Mouse (Mus musculus) neural tube, embryonic 12.5 days (tissue): ENCODE measurements at regions not wholly inside any gene's neighbourhood (a gene's known extent, or its start where the extent isn't known, plus 50 kb on each side); places are given as distances from the start of the nearest gene placed in this dataset.

Source experiments
- ATAC-seq: fragments of 200-750 bp; cut with Nextera tagmentation; 2 replicates; pipeline ENCODE4 v1.8.0; 2017; ENCODE audit warnings: low read depth, mild to moderate bottlenecking, moderate TSS enrichment, moderate library complexity; ENCODE audit not compliant: low FRiP score
- H3K27ac ChIP-seq: fragments of 300-500 bp; sonication (generic); 2 replicates; pipeline ENCODE4 v1.5.1; 2016
- H3K27me3 ChIP-seq: fragments of 300-500 bp; sonication (generic); replicated peaks from 2 replicates; pipeline ENCODE4 v1.6.1; 2016; ENCODE audit warnings: mild to moderate bottlenecking
- H3K36me3 ChIP-seq: fragments of 300-500 bp; sonication (generic); 2 replicates; pipeline ENCODE4 v1.6.1; 2016; ENCODE audit warnings: mild to moderate bottlenecking
- H3K4me1 ChIP-seq: fragments of 300-500 bp; sonication (generic); 2 replicates; pipeline ENCODE4 v1.6.1; 2016
- H3K4me2 ChIP-seq: fragments of 300-500 bp; sonication (generic); replicated peaks from 2 replicates; pipeline ENCODE4 v1.6.1; 2016; ENCODE audit warnings: mild to moderate bottlenecking
- H3K4me3 ChIP-seq: fragments of 300-500 bp; sonication (generic); 2 replicates; pipeline ENCODE4 v1.5.1; 2016
- H3K9ac ChIP-seq: fragments of 300-500 bp; sonication (generic); 2 replicates; pipeline ENCODE4 v1.6.1; 2016; ENCODE audit warnings: mild to moderate bottlenecking
- H3K9me3 ChIP-seq: fragments of 300-500 bp; sonication (generic); 2 replicates; pipeline ENCODE4 v1.6.1; 2016; ENCODE audit warnings: mild to moderate bottlenecking
- WGBS: fragments of 180-500 bp; shearing (Covaris S2); methylation state at CpG from one replicate; pipeline ENCODE4 v1.1.7; 2016; 5-methylcytosine and 5-hydroxymethylcytosine counted together

GRCm38 (mm10) chr2:48374302-48374701 is 439.6 kb upstream of the Acvr2a start:
- 84% methylated on average over 4 of the region's 4 CpGs for WGBS
- Histone ChIP-seq H3K27ac (no peak overlapping the region), H3K4me1 (no peaks in the 10 kb centered on the region), H3K27me3 (no peaks in the 10 kb centered on the region), H3K4me3 (no peak overlapping the region), H3K4me2 (no peak overlapping the region), H3K9ac (no peak overlapping the region), H3K9me3 (no peaks in the 10 kb centered on the region), H3K36me3 (no peaks in the 10 kb centered on the region)
- ATAC-seq: no peak

- WGBS: 88% methylated on average over 1 of the region's 1 CpGs
- Histone ChIP-seq H3K4me2 (no peak overlapping the region), H3K4me1 (no peaks in the 10 kb centered on the region), H3K36me3 (no peaks in the 10 kb centered on the region), H3K9ac (no peak overlapping the region), H3K4me3 (no peak overlapping the region), H3K27me3 (no peaks in the 10 kb centered on the region), H3K9me3 (no peaks in the 10 kb centered on the region), H3K27ac (no peak overlapping the region)
- no peak for ATAC-seq
Observed at GRCm38 (mm10) chr2:48378160-48378559, 435.7 kb upstream of the Acvr2a start.

- no peaks in the 10 kb centered on the region for H3K27me3 ChIP-seq
- ATAC-seq: no peak
- WGBS: 96% methylated on average over 2 of the region's 2 CpGs
- H3K27ac ChIP-seq: no peak overlapping the region
- no peak overlapping the region for H3K4me3 ChIP-seq
- no peaks in the 10 kb centered on the region for H3K9me3 ChIP-seq
- no peaks in the 10 kb centered on the region for H3K36me3 ChIP-seq
- no peak overlapping the region for H3K4me2 ChIP-seq
- H3K9ac ChIP-seq: no peak overlapping the region
- no peaks in the 10 kb centered on the region for H3K4me1 ChIP-seq
Observed at GRCm38 (mm10) chr2:48378749-48379148, 435.2 kb upstream of the Acvr2a start.

GRCm38 (mm10) chr2:48380140-48380539 is 433.8 kb upstream of the Acvr2a start:
- H3K9ac ChIP-seq: no peak overlapping the region
- no peak overlapping the region for H3K4me2 ChIP-seq
- ATAC-seq: no peak
- H3K9me3 ChIP-seq: no peaks in the 10 kb centered on the region
- no peaks in the 10 kb centered on the region for H3K36me3 ChIP-seq
- H3K27me3 ChIP-seq: no peaks in the 10 kb centered on the region
- H3K27ac ChIP-seq: no peak overlapping the region
- no peaks in the 10 kb centered on the region for H3K4me1 ChIP-seq
- WGBS: 70% methylated on average over 5 of the region's 5 CpGs
- H3K4me3 ChIP-seq: no peak overlapping the region

GRCm38 (mm10) chr2:48380786-48381185 is 433.1 kb upstream of the Acvr2a start:
- no peak overlapping the region for H3K27ac ChIP-seq
- H3K4me3 ChIP-seq: no peak overlapping the region
- no peaks in the 10 kb centered on the region for H3K27me3 ChIP-seq
- WGBS: 88% methylated on average over 2 of the region's 2 CpGs
- H3K9ac ChIP-seq: no peak overlapping the region
- no peaks in the 10 kb centered on the region for H3K36me3 ChIP-seq
- H3K4me2 ChIP-seq: no peak overlapping the region
- no peaks in the 10 kb centered on the region for H3K4me1 ChIP-seq
- no peaks in the 10 kb centered on the region for H3K9me3 ChIP-seq
- no peak for ATAC-seq

- WGBS: 89% methylated on average over 14 of the region's 14 CpGs
- Histone ChIP-seq H3K9me3 (no peaks in the 10 kb centered on the region), H3K4me2 (no peak overlapping the region), H3K27me3 (no peaks in the 10 kb centered on the region), H3K27ac (no peak overlapping the region), H3K9ac (no peak overlapping the region), H3K36me3 (no peaks in the 10 kb centered on the region), H3K4me1 (no peaks in the 10 kb centered on the region), H3K4me3 (no peak overlapping the region)
- ATAC-seq: no peak
Observed at GRCm38 (mm10) chr2:48381481-48382075, 432.3 kb upstream of the Acvr2a start.

DNA sequence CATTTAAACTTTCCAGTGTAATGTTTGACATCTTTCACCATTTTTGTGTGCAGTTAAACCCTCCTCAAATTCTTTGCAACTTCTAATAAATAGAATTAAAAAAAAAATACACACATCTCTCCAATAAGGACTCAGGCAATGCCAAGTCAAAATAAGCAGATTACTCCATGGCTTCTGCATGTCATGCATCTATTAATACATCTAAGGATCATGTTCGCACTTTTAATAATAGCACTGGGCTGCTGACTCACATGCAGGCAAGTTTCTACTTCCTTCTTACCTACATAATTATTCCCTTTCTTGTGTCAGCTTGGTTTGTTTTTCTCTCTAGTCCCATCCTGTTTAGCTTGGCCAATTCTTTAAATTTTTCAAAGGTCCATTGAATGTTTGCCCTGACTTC is 415.4 kb upstream of the Acvr2a start:
- ATAC-seq: no peak
- H3K9me3 ChIP-seq: no peaks in the 10 kb centered on the region
- no peak overlapping the region for H3K4me3 ChIP-seq
- no peak overlapping the region for H3K9ac ChIP-seq
- H3K4me2 ChIP-seq: no peak overlapping the region
- no peak overlapping the region for H3K27ac ChIP-seq
- H3K4me1 ChIP-seq: no peaks in the 10 kb centered on the region
- H3K36me3 ChIP-seq: no peaks in the 10 kb centered on the region
- 91% methylated on average over 1 of the region's 1 CpGs for WGBS
- H3K27me3 ChIP-seq: no peaks in the 10 kb centered on the region

- Histone ChIP-seq H3K4me2 (no peak overlapping the region), H3K9ac (no peak overlapping the region), H3K27me3 (no peaks in the 10 kb centered on the region), H3K27ac (no peak overlapping the region), H3K9me3 (no peaks in the 10 kb centered on the region), H3K4me1 (no peaks in the 10 kb centered on the region), H3K36me3 (no peaks in the 10 kb centered on the region), H3K4me3 (no peak overlapping the region)
- ATAC-seq: no peak
- WGBS: 85% methylated on average over 1 of the region's 1 CpGs
Observed at GRCm38 (mm10) chr2:48399191-48399590, 414.7 kb upstream of the Acvr2a start.

- Histone ChIP-seq H3K27me3 (no peaks in the 10 kb centered on the region), H3K9me3 (no peaks in the 10 kb centered on the region), H3K4me2 (no peak overlapping the region), H3K4me3 (no peak overlapping the region), H3K36me3 (no peaks in the 10 kb centered on the region), H3K27ac (no peak overlapping the region), H3K4me1 (no peaks in the 10 kb centered on the region), H3K9ac (no peak overlapping the region)
- WGBS: 83% methylated on average over 2 of the region's 2 CpGs
- ATAC-seq: no peak
Observed at GRCm38 (mm10) chr2:48402813-48403212, 411.1 kb upstream of the Acvr2a start.

DNA sequence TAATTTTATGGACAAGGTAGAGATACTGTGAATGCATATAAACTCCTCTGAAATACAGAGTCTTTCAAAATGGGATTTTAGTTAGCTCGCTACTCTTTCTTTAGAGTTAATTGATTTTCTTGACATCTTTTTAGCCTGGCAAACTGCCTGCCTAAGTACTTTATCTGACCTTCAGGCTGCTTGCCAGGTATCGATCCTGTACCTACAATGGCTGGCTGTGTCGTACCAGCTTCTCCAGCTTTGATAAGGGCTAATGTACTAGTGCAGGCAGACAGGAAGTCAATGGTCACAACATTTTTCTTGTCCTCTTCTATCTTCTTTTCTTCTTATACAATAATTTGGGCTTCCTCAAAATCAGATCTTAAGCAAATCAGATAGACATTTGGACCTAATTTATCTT is 409.4 kb upstream of the Acvr2a start:
- Histone ChIP-seq H3K4me3 (no peak overlapping the region), H3K27ac (no peak overlapping the region), H3K27me3 (no peaks in the 10 kb centered on the region), H3K36me3 (no peaks in the 10 kb centered on the region), H3K4me2 (no peak overlapping the region), H3K9ac (no peak overlapping the region), H3K4me1 (no peaks in the 10 kb centered on the region), H3K9me3 (no peaks in the 10 kb centered on the region)
- WGBS: 80% methylated on average over 3 of the region's 3 CpGs
- no peak for ATAC-seq

DNA sequence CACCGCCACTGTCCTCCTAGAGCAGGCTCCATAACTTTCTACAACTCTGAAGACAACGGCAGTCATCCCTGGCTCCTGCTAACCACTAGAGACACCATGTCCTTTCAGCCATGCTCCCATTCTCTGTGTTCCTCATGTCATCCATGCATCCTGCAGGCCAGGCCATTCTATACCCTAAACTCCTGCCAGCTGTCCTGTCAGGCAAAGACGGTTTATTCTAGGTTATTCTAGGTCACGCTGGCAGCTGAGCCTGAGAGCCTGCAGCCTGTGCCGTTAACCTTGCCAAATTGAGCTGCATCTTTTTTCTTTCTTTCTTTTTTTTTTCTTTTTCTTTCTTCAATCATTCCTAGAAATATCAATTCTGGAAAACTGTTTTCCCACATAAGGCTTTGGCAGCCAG is 406.0 kb upstream of the Acvr2a start:
- 91% methylated on average over 5 of the region's 5 CpGs for WGBS
- no peak for ATAC-seq
- Histone ChIP-seq H3K4me1 (no peaks in the 10 kb centered on the region), H3K9me3 (no peaks in the 10 kb centered on the region), H3K4me3 (no peak overlapping the region), H3K36me3 (no peaks in the 10 kb centered on the region), H3K27ac (no peak overlapping the region), H3K9ac (no peak overlapping the region), H3K27me3 (no peaks in the 10 kb centered on the region), H3K4me2 (no peak overlapping the region)

GRCm38 (mm10) chr2:48409876-48410275 is 404.0 kb upstream of the Acvr2a start:
- WGBS: 87% methylated on average over 4 of the region's 4 CpGs
- Histone ChIP-seq H3K36me3 (no peaks in the 10 kb centered on the region), H3K4me2 (no peak overlapping the region), H3K4me3 (no peak overlapping the region), H3K4me1 (0 out of 2 replicates have a peak, but pooled peaks cover 2% of the 10 kb centered on the region), H3K27me3 (no peaks in the 10 kb centered on the region), H3K27ac (no peak overlapping the region), H3K9me3 (no peaks in the 10 kb centered on the region), H3K9ac (no peak overlapping the region)
- ATAC-seq: no peak

GRCm38 (mm10) chr2:48411392-48411791 is 402.5 kb upstream of the Acvr2a start:
- no peak overlapping the region for H3K4me3 ChIP-seq
- H3K27me3 ChIP-seq: no peaks in the 10 kb centered on the region
- no peak overlapping the region for H3K27ac ChIP-seq
- 86% methylated on average over 1 of the region's 1 CpGs for WGBS
- H3K36me3 ChIP-seq: no peaks in the 10 kb centered on the region
- peaks cover 9% of the 10 kb centered on the region; the same call in 1 of the 2 replicates for H3K4me1 ChIP-seq
- H3K9ac ChIP-seq: no peak overlapping the region
- ATAC-seq: no peak
- H3K4me2 ChIP-seq: no peak overlapping the region
- H3K9me3 ChIP-seq: no peaks in the 10 kb centered on the region
